Mouse (Mus musculus) heart, embryonic 16.5 days (tissue): ENCODE data around the gene Map2k1. TPM values are rescaled to one million over a fixed set of nuclear protein-coding genes. Genes with fewer than 3 reads are reported as not detected.
"Not testable (repeated sequence)": the region's sequence is repeated elsewhere in the genome, so short reads cannot be mapped to it uniquely, and the experiment has no call there.

Source experiments
- ATAC-seq: fragments of 200-750 bp; cut with Nextera tagmentation; replicated peaks from 2 replicates; pipeline ENCODE4 v1.8.0; 2017; ENCODE audit warnings: moderate number of reproducible peaks; ENCODE audit not compliant: insufficient read depth, low FRiP score; ENCODE audit errors: extremely low read depth
- H3K27ac ChIP-seq: fragments of 300-500 bp; sonication (generic); 2 replicates; pipeline ENCODE4 v1.5.1; 2014; ENCODE audit warnings: mild to moderate bottlenecking, low read length, control low read depth, moderate library complexity
- H3K27me3 ChIP-seq: fragments of 300-500 bp; sonication (generic); 2 replicates; pipeline ENCODE4 v1.6.1; 2014; ENCODE audit warnings: low read length, mixed read lengths; ENCODE audit not compliant: control insufficient read depth, insufficient read depth
- H3K36me3 ChIP-seq: fragments of 300-500 bp; sonication (generic); 2 replicates; pipeline ENCODE4 v1.6.1; 2014; ENCODE audit not compliant: control insufficient read depth, insufficient read depth
- H3K4me1 ChIP-seq: fragments of 300-500 bp; sonication (generic); 2 replicates; pipeline ENCODE4 v1.6.1; 2014; ENCODE audit warnings: low read length, mixed read lengths; ENCODE audit not compliant: control insufficient read depth, insufficient read depth
- H3K4me2 ChIP-seq: fragments of 300-500 bp; sonication (generic); 2 replicates; pipeline ENCODE4 v1.6.1; 2014; ENCODE audit warnings: low read depth, mild to moderate bottlenecking, control low read depth, low read length
- H3K4me3 ChIP-seq: fragments of 300-500 bp; sonication (generic); 2 replicates; pipeline ENCODE4 v1.5.1; 2014; ENCODE audit warnings: mild to moderate bottlenecking, control low read depth, low read length
- H3K9ac ChIP-seq: fragments of 300-500 bp; sonication (generic); 2 replicates; pipeline ENCODE4 v1.6.1; 2014; ENCODE audit warnings: low read length, control low read depth
- H3K9me3 ChIP-seq: fragments of 300-500 bp; sonication (generic); replicated peaks from 2 replicates; pipeline ENCODE4 v1.6.1; 2016; ENCODE audit warnings: low read length; ENCODE audit not compliant: control insufficient read depth
- WGBS: fragments of 180-500 bp; shearing (Covaris S2); extraction: QIAGEN DNeasy Blood & Tissue Kit; methylation state at CpG from one replicate; pipeline ENCODE4 v1.1.7; 2014; 5-methylcytosine and 5-hydroxymethylcytosine counted together
- polyA plus RNA-seq: library from polyadenylated mRNA; unstranded; fragments of >200 nt; fragmentation: Nextera tagmentation; extraction: Ambion mirVana; gene quantifications from 2 replicates; pipeline ENCODE4 v1.2.1, GENCODE M21; 2015

The Map2k1 gene
- polyA plus RNA-seq, 1 experiment from 2014 or later: 98.1 TPM

GRCm38 (mm10) chr9:64172816-64173665 lies 80.4 kb downstream of the Map2k1 start, which contains the start of the genes Zwilch and Rpl4:
Zwilch (minus strand) TSS chr9:64173104.
Rpl4 (plus strand) TSS chr9:64173375.
- H3K27ac ChIP-seq: peak within 1 kb of the TSS; percentile 82
- H3K27me3 ChIP-seq: no peaks in the 10 kb centered on the region
- peaks cover 33% of the 10 kb centered on the region for H3K36me3 ChIP-seq
- peaks cover 19% of the 10 kb centered on the region for H3K4me1 ChIP-seq
- no peaks in the 10 kb centered on the region for H3K9me3 ChIP-seq
- peak within 1 kb of the TSS; percentile 87 for H3K9ac ChIP-seq
- H3K4me2 ChIP-seq: peak within 1 kb of the TSS; percentile 89
- H3K4me3 ChIP-seq: peak within 1 kb of the TSS; percentile 98
- WGBS: under 1% methylated on average over 42 of the region's 42 CpGs
- peak; percentile 82 for ATAC-seq

GRCm38 (mm10) chr9:64172145-64172815 lies 81.2 kb downstream of the Map2k1 start:
- peak; percentile 24; the same call in 1 of the 2 replicates for ATAC-seq
- H3K4me3 ChIP-seq: peak overlapping the region; percentile 98
- peak overlapping the region; percentile 82 for H3K27ac ChIP-seq
- H3K4me1 ChIP-seq: peaks cover 19% of the 10 kb centered on the region
- H3K9ac ChIP-seq: peak overlapping the region; percentile 87
- H3K4me2 ChIP-seq: peak overlapping the region; percentile 69
- WGBS: 2% methylated on average over 18 of the region's 18 CpGs
- no peaks in the 10 kb centered on the region for H3K27me3 ChIP-seq
- peaks cover 27% of the 10 kb centered on the region for H3K36me3 ChIP-seq
- H3K9me3 ChIP-seq: no peaks in the 10 kb centered on the region

- H3K9ac ChIP-seq, H3K4me2 ChIP-seq, H3K9me3 ChIP-seq, H3K27ac ChIP-seq, H3K4me3 ChIP-seq, H3K27me3 ChIP-seq, ATAC-seq, H3K36me3 ChIP-seq: not testable (repeated sequence)
- 86% methylated on average over 3 of the region's 3 CpGs for WGBS
- peaks cover 19% of the 10 kb centered on the region for H3K4me1 ChIP-seq
Observed at GRCm38 (mm10) chr9:64169967-64170366, 83.5 kb downstream of the Map2k1 start.

- ATAC-seq: no peak
- H3K36me3 ChIP-seq: peaks cover 21% of the 10 kb centered on the region
- H3K4me2 ChIP-seq: no peak overlapping the region
- H3K9ac ChIP-seq: no peak overlapping the region
- H3K9me3 ChIP-seq: no peaks in the 10 kb centered on the region
- no peak overlapping the region for H3K4me3 ChIP-seq
- WGBS: 88% methylated on average over 5 of the region's 5 CpGs
- no peak overlapping the region for H3K27ac ChIP-seq
- no peaks in the 10 kb centered on the region for H3K4me1 ChIP-seq
- H3K27me3 ChIP-seq: no peaks in the 10 kb centered on the region
Observed at GRCm38 (mm10) chr9:64160471-64160870, 93.0 kb downstream of the Map2k1 start.

GRCm38 (mm10) chr9:64156641-64157040 lies 96.8 kb downstream of the Map2k1 start:
- peaks cover 41% of the 10 kb centered on the region for H3K36me3 ChIP-seq
- no peak overlapping the region for H3K9ac ChIP-seq
- no peak overlapping the region for H3K4me2 ChIP-seq
- H3K4me1 ChIP-seq: no peaks in the 10 kb centered on the region
- no peaks in the 10 kb centered on the region for H3K27me3 ChIP-seq
- H3K27ac ChIP-seq: no peak overlapping the region
- H3K4me3 ChIP-seq: no peak overlapping the region
- 77% methylated on average over 1 of the region's 1 CpGs for WGBS
- no peaks in the 10 kb centered on the region for H3K9me3 ChIP-seq
- ATAC-seq: no peak

GRCm38 (mm10) chr9:64139879-64140278 lies 113.6 kb downstream of the Map2k1 start:
- WGBS: 87% methylated on average over 9 of the region's 9 CpGs
- no peak overlapping the region for H3K4me2 ChIP-seq
- no peak overlapping the region for H3K4me3 ChIP-seq
- H3K27me3 ChIP-seq: no peaks in the 10 kb centered on the region
- no peaks in the 10 kb centered on the region for H3K9me3 ChIP-seq
- no peak for ATAC-seq
- H3K9ac ChIP-seq: no peak overlapping the region
- peaks cover 19% of the 10 kb centered on the region for H3K36me3 ChIP-seq
- H3K27ac ChIP-seq: no peak overlapping the region
- no peaks in the 10 kb centered on the region for H3K4me1 ChIP-seq

GRCm38 (mm10) chr9:64138896-64139295 lies 114.5 kb downstream of the Map2k1 start:
- H3K36me3 ChIP-seq: peaks cover 17% of the 10 kb centered on the region
- H3K27ac ChIP-seq, H3K9me3 ChIP-seq, H3K27me3 ChIP-seq, H3K4me3 ChIP-seq, H3K9ac ChIP-seq, ATAC-seq, H3K4me1 ChIP-seq, H3K4me2 ChIP-seq: not testable (repeated sequence)
- WGBS: 10% methylated on average over 6 of the region's 6 CpGs
